Mouse (Mus musculus): ENCODE measurements around the gene Strbp. TPM values are rescaled to one million over a fixed set of nuclear protein-coding genes. Genes with fewer than 3 reads are reported as not detected.
A peak's percentile ranks its signal among the peaks of the same experiment; 100 is the strongest.

Strbp gene
- total and polyA plus RNA-seq, 3 experiments: 38.4 to 61.8 (median 48.5) TPM

DNA sequence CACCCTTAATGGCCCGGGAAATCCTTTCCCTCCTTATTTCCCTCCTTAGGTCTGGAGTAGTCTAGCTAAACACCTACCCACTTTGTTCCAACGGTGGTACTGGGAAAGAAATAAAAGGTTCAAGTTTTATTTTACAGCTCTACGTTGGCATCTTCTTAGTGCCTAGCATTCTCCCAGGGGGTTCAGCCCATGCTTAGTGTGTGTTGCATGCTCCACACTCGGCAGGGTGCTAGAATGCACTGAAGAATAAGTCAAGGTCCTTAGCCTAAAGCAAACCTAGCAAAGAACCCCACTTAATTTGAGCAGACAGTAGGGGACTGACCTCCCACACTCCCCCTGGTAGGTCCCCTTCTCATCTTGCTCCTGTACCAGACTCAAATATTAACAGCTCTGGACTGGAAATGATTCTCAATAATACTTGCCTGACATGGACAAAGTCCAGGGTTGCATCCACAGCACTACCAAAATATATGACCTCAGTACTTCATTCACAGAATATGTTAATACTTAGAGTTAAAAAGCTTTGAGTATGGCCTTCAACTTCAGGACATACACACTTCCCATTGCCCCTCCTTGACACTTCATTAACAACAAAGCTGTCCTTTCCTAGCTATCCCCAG lies 592 bp upstream of the Strbp start:
- in situ Hi-C loops (cut with MboI; ENCODE audit: low pct_ligation_motif_present, low pct_unique_long_range_greater_than_20kb, low sequenced_read_pairs): no loop called here
- Histone ChIP-seq H3K36me3 (replicated peaks in 1 of 2; ENCODE audit: control insufficient read depth in 1 of 2, insufficient read depth in 1 of 2, low read length in 1 of 2) (peaks cover 0 to 3% of the 10 kb centered on the region in 2 experiments), H3K4me1 (ENCODE audit: control insufficient read depth in 1 of 2, insufficient read depth in 2 of 2) (peaks cover 6 to 27% of the 10 kb centered on the region in 2 experiments), H3K27me3 (replicated peaks) (peaks cover 11% of the 10 kb centered on the region), H3K79me2 (replicated peaks; ENCODE audit: control insufficient read depth, extremely low read depth, insufficient read depth, poor library complexity, severe bottlenecking) (peaks cover 22% of the 10 kb centered on the region), H3K9ac (ENCODE audit: insufficient read depth, low read depth) (peak overlapping the region; percentile 51; the same call in 1 of the 2 replicates), H3K27ac (ENCODE audit: insufficient read depth, low read depth) (no peak overlapping the region), H3K4me3 (replicated peaks in 1 of 3; ENCODE audit: low read depth in 2 of 3, low read length in 2 of 3, poor library complexity in 1 of 3) (peak overlapping the region; percentile 73 to 95 (median 75)), H3K9me3 (replicated peaks; ENCODE audit: low read length) (no peaks in the 10 kb centered on the region), H3K4me2 (ENCODE audit: insufficient read depth, low read depth, poor library complexity, severe bottlenecking) (peak overlapping the region; percentile 63)
- TF ChIP-seq MYC (IDR thresholded peaks at IDR 0.05; ENCODE audit: low read depth, low read length) (no peak), RAD21 (IDR thresholded peaks at IDR 0.05; ENCODE audit: low read depth, low read length) (no peak), MAX (IDR thresholded peaks at IDR 0.05; ENCODE audit: low read length) (no peak), RCOR1 (conservative IDR thresholded peaks at IDR 0.05; ENCODE audit: low read depth, low read length) (no peak; the same call in 1 of the 2 replicates), ZKSCAN1 (IDR thresholded peaks at IDR 0.05; ENCODE audit: borderline replicate concordance, low read depth, low read length) (no peak), MEF2A (IDR thresholded peaks at IDR 0.05; ENCODE audit: borderline replicate concordance, low read depth, low read length) (no peak), ETS1 (conservative IDR thresholded peaks at IDR 0.05; ENCODE audit: low read depth, low read length) (no peak)
- no peak for DNase-seq (ENCODE audit: extremely low read depth)
- dilution Hi-C loops (cut with MboI; ENCODE audit: extremely low pct_ligation_motif_present, extremely low pct_unique_long_range_greater_than_20kb, low sequenced_read_pairs): no loop called here

DNA sequence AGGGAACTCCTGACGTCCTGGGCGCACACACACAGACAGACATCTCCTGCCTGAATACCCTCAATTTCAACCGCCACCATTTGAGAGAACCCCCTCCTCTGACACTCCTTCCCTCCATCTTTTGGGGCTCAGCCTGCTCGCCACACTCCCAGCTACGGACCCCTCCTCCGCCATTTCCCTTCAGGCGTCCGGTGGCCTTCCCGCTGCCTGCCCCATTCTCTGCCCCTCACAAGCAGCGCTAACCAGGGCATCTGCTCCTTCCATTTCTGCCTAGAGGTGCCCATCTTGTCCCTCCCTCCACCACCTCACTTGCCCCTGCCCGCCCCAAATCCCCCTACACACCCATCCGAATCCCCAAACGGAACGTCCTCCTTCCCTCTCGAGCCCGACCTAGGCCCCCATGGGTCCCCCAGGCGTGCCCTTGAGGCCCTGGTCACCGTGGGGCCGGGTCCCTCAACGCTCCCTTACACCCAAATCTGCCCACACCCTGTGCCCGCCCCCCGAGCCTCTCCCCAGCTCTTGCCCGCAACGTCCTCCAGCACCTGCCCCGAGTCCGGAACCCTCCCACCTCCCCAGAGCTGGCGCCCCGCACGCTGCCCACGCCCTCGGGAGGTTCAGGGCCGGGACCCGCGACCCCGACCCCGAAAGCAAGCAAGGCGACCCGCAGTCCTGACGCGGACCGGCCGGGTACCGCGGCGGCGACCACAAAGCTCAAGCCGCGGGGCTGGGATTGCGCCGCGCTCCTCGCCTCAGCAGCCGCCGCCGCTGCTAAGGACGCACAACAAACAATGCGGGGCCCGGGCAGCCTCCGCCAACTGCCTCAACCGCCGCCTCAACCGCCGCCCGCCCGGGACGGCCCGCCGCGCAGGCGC lies 1.1 kb downstream of the Strbp start:
- in situ Hi-C loops (cut with MboI; ENCODE audit: low pct_ligation_motif_present, low pct_unique_long_range_greater_than_20kb, low sequenced_read_pairs): no loop called here
- peak overlapping the region; percentile 7; the same call in 1 of the 2 replicates for H3K27ac ChIP-seq (ENCODE audit: insufficient read depth, low read depth)
- H3K4me3 ChIP-seq (replicated peaks in 1 of 3; ENCODE audit: low read depth in 2 of 3, low read length in 2 of 3, poor library complexity in 1 of 3): peak overlapping the region; percentile 63 to 95 (median 80)
- peaks cover 9% of the 10 kb centered on the region for H3K27me3 ChIP-seq (replicated peaks)
- no peak for DNase-seq (ENCODE audit: extremely low read depth)
- dilution Hi-C loops (cut with MboI; ENCODE audit: extremely low pct_ligation_motif_present, extremely low pct_unique_long_range_greater_than_20kb, low sequenced_read_pairs): no loop called here
- H3K9me3 ChIP-seq (replicated peaks; ENCODE audit: low read length): no peaks in the 10 kb centered on the region
- H3K4me2 ChIP-seq (ENCODE audit: insufficient read depth, low read depth, poor library complexity, severe bottlenecking): peak overlapping the region; percentile 89
- peak overlapping the region; percentile 64 for H3K9ac ChIP-seq (ENCODE audit: insufficient read depth, low read depth)
- peak; percentile 22; the same call in 1 of the 2 replicates for TF ChIP-seq UBTF (IDR thresholded peaks at IDR 0.05; ENCODE audit: low read depth, low read length)
- 0 out of 2 replicates have a peak, but pooled peaks have one; percentile 6 for TF ChIP-seq IRF4 (IDR thresholded peaks at IDR 0.05; ENCODE audit: low read depth, low read length)
- 0 out of 2 replicates have a peak, but pooled peaks have one; percentile 21 for TF ChIP-seq SIN3A (IDR thresholded peaks at IDR 0.05; ENCODE audit: low read length)
- no peak for TF ChIP-seq NRF1 (IDR thresholded peaks at IDR 0.05; ENCODE audit: low read depth, low read length)
- H3K4me1 ChIP-seq (ENCODE audit: control insufficient read depth in 1 of 2, insufficient read depth in 2 of 2): peaks cover 6 to 30% of the 10 kb centered on the region in 2 experiments
- H3K36me3 ChIP-seq (replicated peaks in 1 of 2; ENCODE audit: control insufficient read depth in 1 of 2, insufficient read depth in 1 of 2, low read length in 1 of 2): peaks cover 0 to 4% of the 10 kb centered on the region in 2 experiments
- peaks cover 30% of the 10 kb centered on the region for H3K79me2 ChIP-seq (replicated peaks; ENCODE audit: control insufficient read depth, extremely low read depth, insufficient read depth, poor library complexity, severe bottlenecking)

Measured in CH12.LX (cell line).